Mouse (Mus musculus) cerebellum, adult 9-11 months (tissue): Measurements from ENCODE around the gene Efemp2.
A peak's percentile ranks its signal among the peaks of the same experiment; 100 is the strongest.

Experiments used
- DNase-seq: peaks from one replicate; pipeline ENCODE4 v3.0.0; 2022

Efemp2 gene

GRCm38 (mm10) chr19:5455037-5455436 lies 18.7 kb upstream of the Efemp2 start:
- no peak for DNase-seq

- no peak for DNase-seq
These were observed 18.2 kb upstream of the Efemp2 start for GRCm38 (mm10) chr19:5455568-5455967.

GRCm38 (mm10) chr19:5456241-5456921 lies 17.4 kb upstream of the Efemp2 start:
- no peak for DNase-seq

- DNase-seq, result peak; percentile 98
These were observed 16.6 kb upstream of the Efemp2 start for GRCm38 (mm10) chr19:5456922-5457745.

- peak; percentile 41 for DNase-seq
These were observed 15.9 kb upstream of the Efemp2 start, which contains the start of gene Ccdc85b for GRCm38 (mm10) chr19:5457746-5458442. Gene Ccdc85b, minus strand, starts transcription at chr19:5457894.

- peak; percentile 63 for DNase-seq
These were observed 14.7 kb upstream of the Efemp2 start for GRCm38 (mm10) chr19:5459019-5459418.

GRCm38 (mm10) chr19:5459896-5460295 lies 13.9 kb upstream of the Efemp2 start:
- DNase-seq, result peak; percentile 17

- DNase-seq, result peak; percentile 87
These were observed 13.3 kb upstream of the Efemp2 start, which contains the start of gene Fibp for GRCm38 (mm10) chr19:5460465-5460911. Gene Fibp, plus strand, starts transcription at chr19:5460615.

- no peak for DNase-seq
These were observed 12.3 kb upstream of the Efemp2 start for GRCm38 (mm10) chr19:5461411-5461810.

- DNase-seq, result peak; percentile 49
These were observed 10.5 kb upstream of the Efemp2 start for GRCm38 (mm10) chr19:5463212-5463611.

GRCm38 (mm10) chr19:5463791-5464562 lies 9.8 kb upstream of the Efemp2 start:
- DNase-seq, result peak; percentile 74

- peak; percentile 40 for DNase-seq
These were observed 8.7 kb upstream of the Efemp2 start for GRCm38 (mm10) chr19:5465037-5465436.

GRCm38 (mm10) chr19:5466916-5467500 lies 6.7 kb upstream of the Efemp2 start:
- DNase-seq, result no peak

GRCm38 (mm10) chr19:5468374-5468773 lies 5.4 kb upstream of the Efemp2 start, which contains the start of gene Ctsw:
Gene Ctsw, minus strand, starts transcription at chr19:5468507.
- DNase-seq, result no peak

GRCm38 (mm10) chr19:5471846-5472245 lies 1.9 kb upstream of the Efemp2 start:
- DNase-seq, result no peak

GRCm38 (mm10) chr19:5472857-5473256 lies 897 bp upstream of the Efemp2 start:
- DNase-seq, result no peak

GRCm38 (mm10) chr19:5474281-5475068 lies 721 bp downstream of the Efemp2 start:
- DNase-seq, result peak; percentile 62

GRCm38 (mm10) chr19:5475069-5475714 lies 1.4 kb downstream of the Efemp2 start:
- peak; percentile 72 for DNase-seq

- DNase-seq, result peak; percentile 63
These were observed 3.4 kb downstream of the Efemp2 start for GRCm38 (mm10) chr19:5477004-5477667.
